Mouse (Mus musculus): ENCODE data around the gene Rnd3. TPM values are rescaled to one million over a fixed set of nuclear protein-coding genes. Genes with fewer than 3 reads are reported as not detected.

Gene Rnd3
- polyA plus RNA-seq, 1 experiment from 2014 or later = 31.5 TPM

DNA sequence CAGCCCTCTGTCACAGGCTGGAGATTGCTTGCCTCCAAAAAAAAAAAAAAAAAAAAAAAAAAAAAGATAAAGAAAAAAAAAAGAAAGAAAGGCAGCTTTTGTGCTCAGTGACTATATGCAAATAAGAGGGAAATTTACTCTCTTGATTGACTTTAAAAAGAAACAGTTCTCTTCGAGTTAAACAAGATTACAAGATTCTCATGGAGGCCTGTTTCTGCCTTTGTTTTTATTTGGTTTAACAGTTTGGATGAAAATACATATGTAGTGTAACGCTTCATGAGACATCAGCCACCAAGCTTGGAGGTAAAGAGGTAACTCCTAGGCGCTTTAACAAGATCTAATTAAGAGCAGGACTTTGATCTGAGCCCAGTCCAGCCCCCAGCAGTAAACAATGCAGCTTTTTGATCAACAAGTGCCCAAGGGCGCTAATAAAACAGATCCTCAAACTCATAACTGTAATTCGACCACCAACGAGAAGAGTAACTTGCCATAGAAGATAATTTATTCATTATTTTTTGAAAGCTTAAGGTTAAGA is 8.9 kb downstream of the Rnd3 start:
- peak overlapping the region; percentile 70 for H3K4me2 ChIP-seq (ENCODE audit: low read depth, low read length)
- no peaks in the 10 kb centered on the region for H3K9me3 ChIP-seq (replicated peaks; ENCODE audit: control insufficient read depth, low read length)
- peak overlapping the region; percentile 79 for H3K27ac ChIP-seq (ENCODE audit: low read length)
- no peak overlapping the region; the same call in 1 of the 2 replicates for H3K4me3 ChIP-seq (ENCODE audit: low read length)
- no peak overlapping the region for H3K9ac ChIP-seq (ENCODE audit: low read length)
- H3K36me3 ChIP-seq (ENCODE audit: control insufficient read depth, insufficient read depth) = peaks cover 16% of the 10 kb centered on the region
- no peaks in the 10 kb centered on the region for H3K27me3 ChIP-seq (ENCODE audit: control insufficient read depth, insufficient read depth, low read length)
- WGBS = 27% methylated on average over 6 of the region's 6 CpGs
- ATAC-seq (replicated peaks; ENCODE audit: extremely low read depth, insufficient read depth, low FRiP score) = no peak
- H3K4me1 ChIP-seq (ENCODE audit: control insufficient read depth, insufficient read depth, low read length) = peaks cover 52% of the 10 kb centered on the region

DNA sequence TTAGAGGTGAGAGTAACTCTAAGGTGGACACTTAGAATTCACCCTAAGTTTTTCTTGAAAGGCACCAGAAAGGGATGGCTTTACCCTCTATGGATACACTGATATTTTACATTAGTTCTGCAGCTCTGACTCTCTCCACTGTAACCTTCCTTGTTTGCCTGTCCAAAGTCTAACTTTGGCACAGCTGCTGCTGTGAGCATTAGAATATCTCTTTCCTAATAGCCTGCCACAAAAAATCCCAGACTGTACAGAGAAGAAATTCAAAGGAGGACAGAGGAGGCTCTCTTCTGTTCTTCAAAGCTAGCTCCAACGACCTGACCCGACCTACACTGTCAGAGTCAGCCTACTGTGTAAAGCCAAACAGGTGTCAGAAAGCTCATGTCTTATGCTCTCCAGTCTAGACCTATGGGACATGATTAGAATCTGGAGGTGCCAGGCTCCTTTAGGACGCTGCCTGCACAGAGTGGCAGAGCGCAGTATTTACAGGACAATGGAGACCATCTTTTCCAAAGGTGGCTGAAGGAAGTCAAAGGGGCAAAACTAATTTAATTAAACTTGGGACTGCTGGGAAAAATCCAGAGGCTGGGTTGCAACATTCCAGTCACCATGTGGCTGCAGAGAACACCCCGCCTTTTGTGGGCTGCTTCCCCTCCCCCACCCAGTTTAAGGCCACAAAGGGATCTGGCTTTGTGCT is 9.5 kb downstream of the Rnd3 start:
- no peak overlapping the region for H3K4me3 ChIP-seq (ENCODE audit: low read length)
- WGBS = 31% methylated on average over 5 of the region's 5 CpGs
- 0 out of 2 replicates have a peak, but pooled peaks have one; percentile 20 for ATAC-seq (replicated peaks; ENCODE audit: extremely low read depth, insufficient read depth, low FRiP score)
- H3K9ac ChIP-seq (ENCODE audit: low read length) = peak overlapping the region; percentile 5; the same call in 1 of the 2 replicates
- H3K9me3 ChIP-seq (replicated peaks; ENCODE audit: control insufficient read depth, low read length) = no peaks in the 10 kb centered on the region
- no peaks in the 10 kb centered on the region for H3K27me3 ChIP-seq (ENCODE audit: control insufficient read depth, insufficient read depth, low read length)
- H3K4me1 ChIP-seq (ENCODE audit: control insufficient read depth, insufficient read depth, low read length) = peaks cover 46% of the 10 kb centered on the region
- peak overlapping the region; percentile 60 for H3K27ac ChIP-seq (ENCODE audit: low read length)
- peaks cover 23% of the 10 kb centered on the region for H3K36me3 ChIP-seq (ENCODE audit: control insufficient read depth, insufficient read depth)
- no peak overlapping the region; the same call in 1 of the 2 replicates for H3K4me2 ChIP-seq (ENCODE audit: low read depth, low read length)

DNA sequence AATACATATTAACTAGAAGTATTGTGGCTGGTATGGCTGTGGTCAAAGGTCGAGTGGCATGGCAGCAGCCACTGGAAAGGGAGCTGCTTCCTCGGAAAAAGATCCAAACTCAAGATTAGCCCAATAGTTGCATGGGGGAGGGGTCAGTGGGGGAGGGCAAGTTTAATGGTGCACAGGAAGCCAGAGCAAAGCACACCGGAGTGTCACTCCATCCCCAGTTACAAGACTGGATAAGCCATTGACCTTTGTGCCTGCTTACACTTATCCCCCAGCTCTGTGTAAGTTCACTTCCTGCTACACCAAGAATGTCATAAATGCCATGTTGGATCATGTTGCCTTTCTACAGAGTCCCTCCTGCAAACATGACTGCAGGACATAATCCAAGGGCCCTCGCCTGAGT is 11.2 kb downstream of the Rnd3 start:
- Histone ChIP-seq H3K36me3 (ENCODE audit: control insufficient read depth, insufficient read depth) (peaks cover 35% of the 10 kb centered on the region), H3K4me1 (ENCODE audit: control insufficient read depth, insufficient read depth, low read length) (peaks cover 33% of the 10 kb centered on the region), H3K9ac (ENCODE audit: low read length) (no peak overlapping the region), H3K4me3 (ENCODE audit: low read length) (no peak overlapping the region), H3K4me2 (ENCODE audit: low read depth, low read length) (no peak overlapping the region), H3K27me3 (ENCODE audit: control insufficient read depth, insufficient read depth, low read length) (no peaks in the 10 kb centered on the region), H3K27ac (ENCODE audit: low read length) (no peak overlapping the region), H3K9me3 (replicated peaks; ENCODE audit: control insufficient read depth, low read length) (no peaks in the 10 kb centered on the region)
- ATAC-seq (replicated peaks; ENCODE audit: extremely low read depth, insufficient read depth, low FRiP score) = no peak
- 51% methylated on average over 4 of the region's 4 CpGs for WGBS

DNA sequence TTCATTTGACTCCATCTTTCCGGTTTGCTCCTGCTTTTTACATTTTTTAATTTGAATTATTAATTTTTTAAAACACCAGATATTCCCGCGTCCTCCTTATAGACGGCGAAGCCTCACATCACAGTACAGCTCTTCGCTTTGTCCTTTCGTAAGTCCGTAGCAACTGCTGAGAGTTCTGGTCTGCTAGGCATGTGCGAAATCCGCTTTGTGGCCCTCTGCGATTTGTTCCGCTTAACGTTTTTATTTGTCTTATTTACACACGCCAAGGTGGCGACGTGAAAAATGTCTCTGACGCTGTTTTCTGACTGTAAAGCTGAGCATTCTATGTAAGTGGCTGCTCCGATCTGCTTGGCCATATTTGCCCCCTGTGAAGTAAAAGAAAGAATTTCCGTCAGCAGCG is 16.7 kb downstream of the Rnd3 start:
- Histone ChIP-seq H3K9me3 (replicated peaks; ENCODE audit: control insufficient read depth, low read length) (no peaks in the 10 kb centered on the region), H3K27me3 (ENCODE audit: control insufficient read depth, insufficient read depth, low read length) (no peaks in the 10 kb centered on the region), H3K4me2 (ENCODE audit: low read depth, low read length) (no peak overlapping the region), H3K27ac (ENCODE audit: low read length) (no peak overlapping the region), H3K36me3 (ENCODE audit: control insufficient read depth, insufficient read depth) (peaks cover 55% of the 10 kb centered on the region), H3K4me3 (ENCODE audit: low read length) (no peak overlapping the region), H3K9ac (ENCODE audit: low read length) (no peak overlapping the region), H3K4me1 (ENCODE audit: control insufficient read depth, insufficient read depth, low read length) (no peaks in the 10 kb centered on the region)
- 95% methylated on average over 20 of the region's 20 CpGs for WGBS
- no peak for ATAC-seq (replicated peaks; ENCODE audit: extremely low read depth, insufficient read depth, low FRiP score)

DNA sequence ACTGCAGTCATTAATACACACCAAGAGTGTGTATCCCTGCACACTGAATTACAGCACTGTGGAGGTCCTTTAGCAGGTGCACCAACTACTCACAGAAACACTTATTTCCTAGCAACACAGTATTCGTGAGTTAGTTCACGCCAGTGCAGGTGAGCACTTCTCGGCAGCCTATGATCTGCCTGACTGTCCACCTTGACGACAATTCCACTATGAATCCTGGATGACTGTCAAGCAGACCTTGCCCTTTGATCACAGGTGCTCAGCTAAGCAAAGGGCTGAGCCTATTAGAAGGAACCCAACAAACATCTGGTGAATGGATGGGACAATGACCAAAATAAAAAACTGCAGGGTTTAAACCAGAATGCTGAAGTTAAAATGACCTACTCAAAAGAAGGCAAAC is 20.8 kb downstream of the Rnd3 start:
- no peak for ATAC-seq (replicated peaks; ENCODE audit: extremely low read depth, insufficient read depth, low FRiP score)
- Histone ChIP-seq H3K4me3 (ENCODE audit: low read length) (no peak overlapping the region), H3K36me3 (ENCODE audit: control insufficient read depth, insufficient read depth) (peaks cover 29% of the 10 kb centered on the region), H3K4me1 (ENCODE audit: control insufficient read depth, insufficient read depth, low read length) (no peaks in the 10 kb centered on the region), H3K9ac (ENCODE audit: low read length) (no peak overlapping the region), H3K4me2 (ENCODE audit: low read depth, low read length) (no peak overlapping the region), H3K27ac (ENCODE audit: low read length) (no peak overlapping the region), H3K27me3 (ENCODE audit: control insufficient read depth, insufficient read depth, low read length) (no peaks in the 10 kb centered on the region), H3K9me3 (replicated peaks; ENCODE audit: control insufficient read depth, low read length) (peaks cover 4% of the 10 kb centered on the region)
- 83% methylated on average over 4 of the region's 4 CpGs for WGBS

DNA sequence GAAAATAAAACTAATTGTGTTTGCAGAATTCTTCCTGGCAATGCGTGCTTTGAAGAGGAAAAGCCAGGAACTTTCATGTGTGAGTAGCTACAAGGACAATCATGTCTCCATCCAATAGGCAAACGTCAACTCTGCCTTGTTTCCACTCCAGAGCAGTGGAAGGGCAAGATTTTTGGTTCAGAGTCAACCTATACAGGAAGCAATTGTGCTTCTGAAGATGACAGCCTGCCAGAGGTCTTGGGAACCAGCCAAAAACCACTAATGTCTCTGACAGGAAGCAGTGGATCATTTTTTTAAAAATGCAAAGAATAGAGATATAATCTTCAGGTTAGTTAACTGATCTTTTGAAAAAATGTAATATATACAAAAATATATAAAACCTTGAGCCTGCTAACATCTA is 38.6 kb downstream of the Rnd3 start:
- H3K9ac ChIP-seq (ENCODE audit: low read length) = no peak overlapping the region
- no peak overlapping the region for H3K27ac ChIP-seq (ENCODE audit: low read length)
- no peak overlapping the region for H3K4me2 ChIP-seq (ENCODE audit: low read depth, low read length)
- WGBS = 34% methylated on average over 2 of the region's 2 CpGs
- H3K4me1 ChIP-seq (ENCODE audit: control insufficient read depth, insufficient read depth, low read length) = no peaks in the 10 kb centered on the region
- H3K27me3 ChIP-seq (ENCODE audit: control insufficient read depth, insufficient read depth, low read length) = no peaks in the 10 kb centered on the region
- H3K36me3 ChIP-seq (ENCODE audit: control insufficient read depth, insufficient read depth) = no peaks in the 10 kb centered on the region
- H3K4me3 ChIP-seq (ENCODE audit: low read length) = no peak overlapping the region
- no peaks in the 10 kb centered on the region for H3K9me3 ChIP-seq (replicated peaks; ENCODE audit: control insufficient read depth, low read length)
- no peak for ATAC-seq (replicated peaks; ENCODE audit: extremely low read depth, insufficient read depth, low FRiP score)

DNA sequence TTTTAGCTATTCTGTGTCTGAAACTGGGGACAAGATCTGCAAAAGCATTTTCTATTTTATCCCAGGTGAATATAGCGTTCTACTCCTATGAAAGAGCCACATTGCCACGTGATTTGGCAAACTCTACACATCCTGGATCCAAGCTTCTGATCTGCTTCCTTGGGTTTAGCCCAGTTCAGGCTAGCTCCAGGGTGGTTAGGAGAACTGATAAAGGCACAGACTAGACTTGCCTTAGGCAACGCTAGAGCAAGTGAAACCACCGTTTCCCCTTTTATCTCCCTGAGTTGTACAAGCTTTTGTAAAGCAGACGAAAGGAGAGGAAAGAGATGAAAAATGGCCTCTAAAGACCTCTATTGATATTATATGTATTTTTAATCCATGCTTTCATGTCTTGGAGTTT is 40.3 kb downstream of the Rnd3 start:
- no peak overlapping the region for H3K27ac ChIP-seq (ENCODE audit: low read length)
- WGBS = 50% methylated on average over 5 of the region's 5 CpGs
- H3K4me3 ChIP-seq (ENCODE audit: low read length) = no peak overlapping the region
- no peaks in the 10 kb centered on the region for H3K4me1 ChIP-seq (ENCODE audit: control insufficient read depth, insufficient read depth, low read length)
- no peak overlapping the region for H3K4me2 ChIP-seq (ENCODE audit: low read depth, low read length)
- H3K9me3 ChIP-seq (replicated peaks; ENCODE audit: control insufficient read depth, low read length) = no peaks in the 10 kb centered on the region
- H3K27me3 ChIP-seq (ENCODE audit: control insufficient read depth, insufficient read depth, low read length) = no peaks in the 10 kb centered on the region
- ATAC-seq (replicated peaks; ENCODE audit: extremely low read depth, insufficient read depth, low FRiP score) = no peak
- H3K36me3 ChIP-seq (ENCODE audit: control insufficient read depth, insufficient read depth) = no peaks in the 10 kb centered on the region
- H3K9ac ChIP-seq (ENCODE audit: low read length) = no peak overlapping the region

DNA sequence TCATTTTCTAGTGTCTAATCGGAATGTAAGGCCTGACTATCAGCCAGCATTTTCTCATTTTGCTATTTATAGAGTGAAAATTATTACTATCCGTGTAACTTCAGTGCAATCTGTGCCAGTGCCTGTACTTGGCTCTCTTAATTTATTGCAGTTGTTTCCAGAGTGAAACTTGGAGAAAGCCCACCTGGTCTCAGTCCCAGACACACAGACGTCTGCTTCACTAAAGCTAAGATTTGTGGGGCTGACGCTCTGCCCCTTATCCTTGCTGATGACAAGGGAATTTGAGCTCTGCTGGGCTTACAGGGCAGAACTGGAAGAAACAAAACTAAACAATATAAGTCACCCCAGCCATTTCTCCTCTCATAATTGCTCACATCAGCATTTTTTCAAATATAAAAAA is 47.7 kb downstream of the Rnd3 start:
- 35% methylated on average over 4 of the region's 4 CpGs for WGBS
- Histone ChIP-seq H3K36me3 (ENCODE audit: control insufficient read depth, insufficient read depth) (no peaks in the 10 kb centered on the region), H3K4me3 (ENCODE audit: low read length) (no peak overlapping the region), H3K4me1 (ENCODE audit: control insufficient read depth, insufficient read depth, low read length) (no peaks in the 10 kb centered on the region; the same call in 1 of the 2 replicates), H3K9ac (ENCODE audit: low read length) (no peak overlapping the region), H3K9me3 (replicated peaks; ENCODE audit: control insufficient read depth, low read length) (no peaks in the 10 kb centered on the region), H3K4me2 (ENCODE audit: low read depth, low read length) (no peak overlapping the region), H3K27me3 (ENCODE audit: control insufficient read depth, insufficient read depth, low read length) (no peaks in the 10 kb centered on the region), H3K27ac (ENCODE audit: low read length) (no peak overlapping the region)
- ATAC-seq (replicated peaks; ENCODE audit: extremely low read depth, insufficient read depth, low FRiP score) = no peak

DNA sequence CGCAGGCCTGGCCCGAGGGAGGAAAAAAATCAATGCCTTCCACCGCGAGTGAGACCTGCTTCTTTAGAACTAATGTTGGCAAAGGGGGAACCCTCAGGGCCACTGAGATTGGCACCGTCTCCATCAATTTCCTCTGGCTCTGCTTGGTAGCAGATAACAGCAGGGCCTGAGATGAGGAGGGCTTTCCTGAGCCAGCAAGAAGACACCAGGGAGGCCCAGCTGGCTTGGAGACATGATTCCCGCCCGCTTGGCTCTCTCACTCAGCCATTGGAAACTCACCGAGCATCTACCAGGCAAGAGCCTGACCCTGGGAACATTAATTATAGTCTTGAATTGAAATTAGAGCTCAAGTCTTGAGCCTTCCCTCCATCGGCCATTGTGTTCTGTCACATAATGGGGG is 48.9 kb downstream of the Rnd3 start:
- Histone ChIP-seq H3K27me3 (ENCODE audit: control insufficient read depth, insufficient read depth, low read length) (no peaks in the 10 kb centered on the region), H3K9me3 (replicated peaks; ENCODE audit: control insufficient read depth, low read length) (no peaks in the 10 kb centered on the region), H3K4me1 (ENCODE audit: control insufficient read depth, insufficient read depth, low read length) (no peaks in the 10 kb centered on the region; the same call in 1 of the 2 replicates), H3K4me3 (ENCODE audit: low read length) (no peak overlapping the region), H3K9ac (ENCODE audit: low read length) (no peak overlapping the region), H3K4me2 (ENCODE audit: low read depth, low read length) (no peak overlapping the region), H3K36me3 (ENCODE audit: control insufficient read depth, insufficient read depth) (no peaks in the 10 kb centered on the region), H3K27ac (ENCODE audit: low read length) (no peak overlapping the region)
- whole genome bisulfite sequencing = 68% methylated on average over 9 of the region's 9 CpGs
- no peak for ATAC-seq (replicated peaks; ENCODE audit: extremely low read depth, insufficient read depth, low FRiP score)

Measured in heart, embryonic 16.5 days (tissue).